Mouse (Mus musculus) retina, postnatal 7 days (tissue): ENCODE data around the gene Phtf1.

Experiments used
- DNase-seq: peaks from one replicate; pipeline ENCODE4 v3.0.0-alpha.2; 2012; ENCODE audit warnings: low read depth, low spot score

Phtf1 gene

DNA sequence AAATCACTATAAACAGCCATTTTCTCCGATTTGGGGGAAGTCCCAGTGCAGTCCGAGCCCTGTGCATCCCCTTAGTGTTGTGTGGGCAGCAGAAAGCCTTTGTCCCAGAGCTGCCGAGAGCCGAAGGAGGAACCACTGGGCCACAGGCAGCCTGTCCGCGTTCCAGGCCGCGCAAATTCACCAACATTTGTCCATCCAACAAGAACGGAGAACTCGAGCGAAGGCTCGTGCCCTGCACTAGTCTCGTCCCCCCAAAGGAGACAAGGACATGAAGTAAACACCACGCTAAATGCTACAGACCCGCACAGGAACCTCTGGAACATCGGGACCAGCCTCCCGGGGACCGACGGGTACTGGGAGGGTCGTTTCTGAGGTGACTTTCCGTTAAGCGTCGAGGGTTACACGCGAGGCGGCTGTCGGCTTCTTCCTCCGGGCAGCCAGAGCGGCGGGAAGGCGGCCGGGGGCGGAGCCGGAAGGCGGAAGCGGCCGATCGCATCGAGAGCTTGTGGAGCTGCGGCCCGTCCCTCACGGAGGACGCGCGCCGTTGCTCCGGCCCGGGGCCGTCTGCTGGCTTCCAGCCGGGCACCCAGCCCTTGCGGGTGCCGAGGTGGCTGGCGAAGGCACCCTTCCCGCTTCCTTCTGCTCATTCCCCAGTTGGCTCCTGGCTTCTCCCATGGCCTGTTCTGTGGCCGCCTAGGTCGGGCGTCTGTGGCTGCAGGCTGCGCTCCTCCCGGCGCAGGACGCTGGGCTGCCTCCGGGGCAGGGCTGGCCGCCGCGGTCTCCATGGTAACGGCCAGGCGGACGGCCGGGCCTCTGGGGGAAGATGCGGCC, at the start of gene Phtf1:
TSS of gene Phtf1 (plus strand) at position 250 of the 831 bp plus-strand sequence.
- peak; percentile 68 for DNase-seq

DNA sequence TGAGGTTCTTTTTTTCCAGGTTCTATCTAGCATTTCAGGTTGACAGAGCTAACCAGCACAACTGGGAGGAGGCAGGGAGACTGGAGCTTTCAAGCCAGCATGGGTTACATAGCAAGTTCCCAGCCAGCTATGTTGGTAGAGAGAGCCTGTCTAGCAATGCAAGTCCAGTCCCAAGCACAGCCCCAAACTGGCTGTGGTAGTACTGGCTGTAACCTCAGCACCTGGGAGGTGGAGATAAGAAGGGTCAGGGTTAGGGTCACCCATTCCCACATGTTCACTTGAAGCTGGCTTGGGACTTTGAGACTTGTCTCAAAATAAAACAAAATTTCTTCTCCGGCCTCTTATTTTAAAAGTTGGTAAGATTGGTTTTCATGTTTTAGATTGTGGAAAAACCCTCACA, 47.8 kb upstream of the Phtf1 start:
- DNase-seq: no peak

DNA sequence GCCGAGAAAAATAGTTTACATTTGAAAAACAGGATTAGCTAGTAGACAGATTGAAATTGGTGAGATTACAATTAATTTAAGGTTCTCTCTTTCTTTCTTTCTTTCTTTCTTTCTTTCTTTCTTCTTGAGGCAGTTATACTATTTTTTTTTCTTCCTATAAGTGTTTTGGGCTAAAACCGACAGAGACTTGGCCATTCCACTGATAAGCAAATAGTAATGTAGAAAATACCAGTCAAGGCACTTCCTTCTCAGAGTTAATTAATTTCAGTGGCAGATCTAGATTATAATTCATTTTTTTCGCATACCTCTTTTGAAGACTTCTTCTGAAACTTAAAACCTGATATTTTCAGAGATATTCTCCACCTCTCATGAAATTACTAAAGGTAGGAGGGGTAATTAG, 42.6 kb upstream of the Phtf1 start:
- no peak for DNase-seq

DNA sequence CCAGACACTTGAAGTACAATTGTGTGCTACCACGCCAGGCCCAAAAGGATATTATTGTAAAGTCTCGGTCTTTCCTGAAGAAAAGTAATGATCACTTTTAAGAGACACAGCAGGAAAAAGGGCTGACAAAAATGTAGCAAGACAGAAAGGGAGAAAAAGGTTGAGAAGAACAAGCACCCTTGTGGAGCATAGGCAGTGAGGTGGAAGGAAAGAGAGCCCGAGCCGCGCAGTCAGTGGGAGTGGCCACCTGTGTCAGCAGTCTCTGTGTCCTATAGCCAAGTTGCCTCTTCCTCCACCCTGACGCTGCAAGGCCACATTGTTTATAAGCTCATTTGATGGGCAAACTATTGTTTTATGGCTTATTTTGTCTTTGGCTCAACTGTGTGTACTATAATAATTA, 40.4 kb upstream of the Phtf1 start:
- DNase-seq: no peak

DNA sequence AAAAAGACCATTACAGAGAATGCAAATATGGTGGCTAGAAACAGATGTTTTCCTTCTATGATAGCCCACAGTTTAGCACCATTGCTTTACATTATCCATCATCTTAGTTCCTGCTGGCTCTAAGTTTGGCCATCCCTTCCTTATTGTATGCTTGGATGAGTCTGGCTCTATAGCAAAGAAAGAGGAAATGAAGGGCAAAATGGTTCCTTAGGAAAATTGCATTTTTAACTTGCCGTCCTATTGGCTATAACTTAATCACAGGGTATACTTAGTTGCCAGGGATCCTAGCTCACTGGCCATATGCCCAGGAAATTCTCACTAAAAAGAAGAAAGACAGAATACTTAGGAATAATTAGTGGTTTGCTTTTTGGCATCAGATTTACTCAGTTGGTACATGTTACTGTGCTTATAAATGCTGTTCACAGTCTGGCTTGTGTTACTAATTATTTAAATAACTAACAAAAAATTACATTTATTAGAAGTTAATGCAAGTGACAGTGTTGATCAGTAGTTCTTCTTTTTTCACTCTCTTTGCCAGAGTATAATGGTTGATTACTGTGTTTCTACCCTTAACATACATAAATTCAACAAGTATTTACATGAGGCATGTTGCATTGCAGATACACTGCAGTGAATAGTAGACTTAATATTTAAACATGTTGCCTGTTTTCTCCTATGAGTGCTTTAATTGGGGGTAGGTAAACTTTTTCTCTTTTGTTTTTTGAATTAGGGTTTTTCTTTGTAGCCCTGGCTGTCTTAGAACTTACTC, 22.9 kb upstream of the Phtf1 start:
- no peak for DNase-seq

DNA sequence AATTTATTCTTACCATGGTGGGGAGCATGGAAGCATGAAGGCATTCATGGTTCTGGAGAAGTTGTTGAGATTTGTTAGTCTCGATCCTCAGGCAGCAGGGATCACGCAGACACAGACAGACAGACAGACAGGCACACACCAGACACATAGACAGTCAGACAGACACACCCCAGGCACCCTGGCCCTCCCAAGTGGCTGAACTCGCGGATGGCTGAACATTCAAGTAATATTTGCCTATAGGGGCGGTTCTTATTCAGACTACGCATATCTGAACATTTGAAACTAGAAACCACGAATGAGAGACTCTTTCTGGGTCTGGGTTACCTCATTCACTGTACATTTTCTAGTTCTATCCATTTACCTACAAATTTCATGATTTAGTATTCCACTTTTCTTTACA, 19.2 kb upstream of the Phtf1 start:
- no peak for DNase-seq

DNA sequence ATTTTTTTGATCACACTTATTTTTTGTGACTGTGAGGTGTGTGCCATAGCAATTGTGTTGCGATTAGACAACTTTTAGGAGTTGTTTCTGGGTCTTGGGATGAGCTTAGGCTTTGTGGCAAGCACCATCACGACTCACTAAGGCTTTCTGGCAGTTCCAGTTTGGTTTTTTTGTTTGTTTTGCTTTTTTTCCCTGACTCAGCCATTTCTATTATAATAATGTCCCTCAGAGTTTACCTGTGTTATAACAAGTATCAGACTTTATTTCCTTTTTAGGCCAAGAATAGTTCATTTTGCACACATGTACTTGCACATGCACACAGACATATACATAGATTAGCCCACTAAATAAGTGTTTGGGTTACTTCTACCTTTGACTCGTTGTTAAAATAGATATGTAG, 7.3 kb upstream of the Phtf1 start:
- no peak for DNase-seq

DNA sequence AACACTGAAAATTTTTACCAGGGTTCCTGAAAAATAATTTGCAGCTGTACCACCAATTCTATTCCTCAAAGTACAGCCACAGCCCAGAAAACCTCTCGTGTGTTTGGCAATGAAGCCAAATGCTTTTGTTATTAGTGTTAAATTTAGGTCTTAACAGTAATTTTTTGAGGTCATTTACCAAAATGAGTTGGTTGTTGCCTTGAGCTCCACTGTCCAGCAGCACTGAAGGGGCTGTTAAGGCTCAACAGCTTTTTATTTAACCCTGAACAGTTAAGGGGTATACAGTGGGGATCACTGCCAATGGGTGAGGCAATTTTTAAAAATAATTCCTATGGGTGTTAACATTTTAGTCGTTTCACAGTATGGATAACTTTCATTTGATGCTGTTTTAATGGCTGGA, 679 bp upstream of the Phtf1 start:
- DNase-seq: no peak

DNA sequence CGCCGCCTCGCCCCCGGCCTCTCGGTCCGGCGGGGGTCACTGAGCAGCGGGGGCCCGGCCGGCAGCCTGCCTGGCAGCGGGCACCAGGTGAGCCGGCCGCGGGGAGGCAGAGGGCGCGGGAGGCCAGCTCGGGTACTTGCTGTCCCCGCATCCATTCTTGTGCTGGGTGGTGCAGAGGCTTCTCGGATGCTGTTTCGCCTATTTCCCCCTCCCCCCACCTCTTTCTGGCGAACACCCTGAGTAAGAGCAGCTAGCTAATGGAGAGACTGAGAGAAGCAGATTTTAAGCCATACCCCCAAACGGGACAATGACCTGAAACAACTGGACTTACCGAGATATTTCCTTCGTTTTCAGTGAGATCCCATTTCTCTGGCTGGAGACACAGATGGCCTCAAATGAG, 791 bp downstream of the Phtf1 start:
- peak; percentile 5 for DNase-seq

DNA sequence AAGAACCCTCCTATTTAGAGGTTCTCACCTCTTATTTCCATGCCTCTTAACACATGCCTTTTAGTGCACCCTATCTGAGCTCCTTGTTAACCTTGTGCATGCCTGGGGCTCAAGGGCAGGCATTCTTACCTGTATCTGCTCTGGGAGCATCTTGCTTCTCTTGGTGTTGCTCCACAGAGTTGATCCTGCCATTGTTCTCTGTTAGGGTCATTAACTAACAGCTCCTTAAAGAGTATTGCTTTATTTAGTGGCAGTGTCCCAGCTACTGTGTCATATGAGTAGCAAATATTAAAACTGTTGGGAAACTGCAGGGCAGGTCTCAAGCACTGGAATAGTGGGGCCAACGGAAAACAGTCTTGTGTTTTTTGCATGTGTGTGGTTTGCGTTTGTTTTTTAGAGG, 3.2 kb downstream of the Phtf1 start:
- no peak for DNase-seq

DNA sequence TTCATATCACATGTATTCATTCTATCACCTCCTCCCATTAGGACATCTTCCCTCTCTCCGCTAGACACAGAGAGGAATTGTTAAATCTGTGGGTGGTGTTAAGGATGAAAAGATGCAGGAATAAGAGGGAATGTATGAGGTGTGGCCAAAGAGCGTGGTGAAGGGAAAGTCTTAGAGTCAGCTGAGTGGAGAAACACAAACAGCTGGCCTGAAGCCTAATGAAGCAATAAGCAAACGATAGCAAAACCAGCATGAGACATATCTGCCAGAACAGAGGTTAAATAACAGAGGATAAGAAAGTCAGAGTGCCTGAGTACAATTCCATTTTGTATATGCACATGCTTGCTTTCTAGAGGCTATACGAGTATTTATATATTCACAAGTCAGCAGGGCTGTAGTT, 16.6 kb downstream of the Phtf1 start:
- no peak for DNase-seq

DNA sequence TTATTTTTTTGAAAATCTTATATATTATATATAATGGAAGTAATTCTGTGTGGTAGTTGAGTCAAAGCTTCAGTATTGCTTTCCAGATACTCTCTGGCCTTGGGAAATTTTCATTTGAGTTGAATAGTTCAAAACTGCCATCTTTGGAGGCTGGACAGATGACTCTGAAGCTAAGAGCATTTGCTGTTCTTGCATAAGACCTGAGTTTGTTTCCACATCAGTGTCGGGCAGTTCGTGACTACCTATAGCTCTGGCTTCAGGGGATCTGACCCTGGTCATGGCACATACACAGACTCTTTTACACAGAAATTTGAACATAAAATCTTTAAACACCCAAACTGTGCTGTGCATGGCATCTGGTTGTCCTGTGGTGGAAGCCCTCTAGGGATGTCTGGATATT, 17.3 kb downstream of the Phtf1 start:
- no peak for DNase-seq

DNA sequence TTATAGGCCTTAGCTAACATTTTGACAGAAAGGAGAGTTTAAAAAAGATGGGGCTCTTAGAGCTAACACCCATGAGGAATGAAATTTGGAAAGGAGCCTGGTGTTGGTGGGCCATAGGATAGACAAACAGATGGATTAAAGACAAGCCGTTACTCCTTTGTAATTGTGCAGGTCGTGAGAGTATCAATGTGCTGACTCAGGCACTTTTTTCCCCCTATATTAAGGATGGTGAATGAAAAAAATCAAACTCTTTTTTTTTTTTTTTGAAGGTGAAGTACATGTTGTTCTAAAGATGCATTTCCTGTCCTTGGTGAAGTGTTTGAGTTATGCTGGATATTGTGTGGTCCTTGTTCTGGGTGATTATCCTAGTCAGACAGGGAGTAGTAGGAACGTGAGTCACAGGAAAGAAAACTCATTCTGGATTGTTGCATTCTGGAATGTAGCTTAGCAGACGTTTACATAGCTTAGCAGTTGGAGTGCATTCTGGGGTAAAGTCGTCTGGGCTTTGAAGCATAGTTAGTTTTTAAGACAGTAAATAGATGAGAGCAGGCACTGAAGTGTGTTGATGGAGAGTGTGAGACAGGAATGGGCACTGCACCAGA, 20.0 kb downstream of the Phtf1 start:
- no peak for DNase-seq

DNA sequence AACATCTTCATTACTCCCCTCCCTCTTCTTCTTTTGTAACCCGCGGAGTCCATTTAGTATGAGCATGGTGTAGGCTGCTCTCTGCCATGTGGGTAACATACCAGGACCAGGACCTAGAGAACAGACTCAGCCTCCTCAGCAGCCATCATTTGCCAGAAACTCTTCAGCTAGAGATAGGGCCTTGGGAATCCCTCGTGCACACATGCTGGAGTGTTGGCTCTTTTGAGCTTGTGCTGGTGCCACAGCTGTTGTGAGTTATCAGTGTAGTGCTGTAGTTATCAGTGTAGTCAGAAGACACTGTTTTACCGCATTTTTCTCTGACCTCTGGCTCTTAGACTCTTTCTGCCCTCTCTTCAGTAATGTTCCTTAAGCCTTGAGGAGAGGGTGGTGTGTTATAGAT, 21.4 kb downstream of the Phtf1 start:
- no peak for DNase-seq

DNA sequence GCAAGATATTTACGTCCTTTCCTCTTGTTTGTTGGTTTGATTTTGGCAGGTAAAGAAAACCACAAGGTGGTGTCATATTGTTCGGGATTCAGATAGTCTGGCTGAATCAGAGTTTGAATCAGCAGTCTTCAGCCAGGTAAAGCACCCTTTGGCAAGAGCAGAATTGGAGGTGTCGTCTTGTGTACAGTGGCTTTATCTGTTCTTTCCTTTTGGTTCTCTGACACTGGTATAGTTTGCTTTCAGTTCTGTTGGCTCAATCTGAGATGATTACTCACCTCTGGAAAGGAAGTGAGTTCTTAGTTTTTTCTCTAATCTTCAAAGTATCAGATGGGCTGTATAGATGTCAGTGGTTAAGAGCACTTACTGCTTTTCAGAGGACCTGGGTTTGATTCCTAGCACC, 23.4 kb downstream of the Phtf1 start:
- DNase-seq: no peak

DNA sequence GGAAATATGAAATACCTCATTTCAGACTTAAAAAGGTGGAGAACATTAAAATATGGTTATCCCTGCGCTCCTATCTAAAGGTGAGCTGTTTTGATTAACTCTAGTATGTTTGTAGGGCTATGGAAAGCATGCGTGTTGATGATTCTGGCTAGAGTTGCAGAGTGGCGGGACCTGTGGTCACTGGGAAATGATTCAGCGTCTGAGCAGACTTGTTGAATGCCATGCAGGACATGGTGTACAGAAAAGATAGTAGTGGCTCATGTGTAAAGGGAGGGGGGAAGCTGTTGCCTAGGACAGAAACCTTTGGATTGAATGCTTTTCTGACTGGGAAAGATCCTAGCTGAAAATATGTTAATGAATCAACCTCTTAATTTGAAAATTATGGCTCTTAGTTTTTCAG, 30.8 kb downstream of the Phtf1 start:
- DNase-seq: no peak

DNA sequence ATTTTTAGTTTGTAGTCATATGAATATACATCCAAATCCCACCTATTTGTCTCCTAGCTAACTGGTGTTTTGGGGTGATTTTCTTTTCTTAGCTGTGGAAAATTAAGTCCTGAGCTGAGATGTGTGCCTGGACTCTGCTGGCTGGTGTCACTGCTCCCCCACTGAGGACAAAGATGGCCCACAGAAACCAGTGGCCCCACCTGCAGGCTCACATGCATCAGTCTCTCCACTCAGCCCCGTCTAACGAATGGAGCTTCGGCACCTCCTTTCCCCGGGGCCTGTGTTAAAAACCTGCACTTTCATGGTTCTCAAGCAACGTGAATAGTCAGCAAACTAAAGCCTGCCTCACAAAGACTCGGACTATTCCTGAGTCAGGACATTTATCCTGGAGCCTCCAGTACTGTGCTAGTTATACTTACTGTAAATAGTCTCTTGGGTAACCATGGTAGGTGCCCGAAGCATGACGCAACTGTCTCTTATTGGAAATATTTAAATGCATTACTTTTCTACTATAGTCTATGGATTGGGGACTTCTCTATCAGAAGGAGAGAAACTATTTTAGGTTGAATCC, 39.1 kb downstream of the Phtf1 start:
- DNase-seq: no peak

DNA sequence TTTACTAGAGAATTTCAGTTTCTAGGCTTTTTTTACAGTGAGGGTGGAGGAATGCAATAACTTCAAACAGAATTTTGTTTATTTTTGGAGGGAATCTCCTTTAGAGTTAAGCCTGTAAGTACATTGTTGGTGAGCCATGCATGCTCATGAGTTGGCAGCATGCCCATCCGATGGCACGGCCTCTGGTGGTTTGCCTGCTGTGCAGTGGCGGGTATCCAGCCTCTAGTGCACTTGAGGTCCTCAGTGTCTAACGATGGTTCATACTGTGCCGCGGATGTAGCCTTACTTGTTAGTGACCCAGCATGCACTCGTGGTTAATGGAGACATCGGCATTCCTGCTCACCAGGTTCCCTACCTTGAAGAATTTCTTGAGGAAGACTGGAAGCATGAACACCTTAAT, 39.6 kb downstream of the Phtf1 start:
- DNase-seq: no peak

DNA sequence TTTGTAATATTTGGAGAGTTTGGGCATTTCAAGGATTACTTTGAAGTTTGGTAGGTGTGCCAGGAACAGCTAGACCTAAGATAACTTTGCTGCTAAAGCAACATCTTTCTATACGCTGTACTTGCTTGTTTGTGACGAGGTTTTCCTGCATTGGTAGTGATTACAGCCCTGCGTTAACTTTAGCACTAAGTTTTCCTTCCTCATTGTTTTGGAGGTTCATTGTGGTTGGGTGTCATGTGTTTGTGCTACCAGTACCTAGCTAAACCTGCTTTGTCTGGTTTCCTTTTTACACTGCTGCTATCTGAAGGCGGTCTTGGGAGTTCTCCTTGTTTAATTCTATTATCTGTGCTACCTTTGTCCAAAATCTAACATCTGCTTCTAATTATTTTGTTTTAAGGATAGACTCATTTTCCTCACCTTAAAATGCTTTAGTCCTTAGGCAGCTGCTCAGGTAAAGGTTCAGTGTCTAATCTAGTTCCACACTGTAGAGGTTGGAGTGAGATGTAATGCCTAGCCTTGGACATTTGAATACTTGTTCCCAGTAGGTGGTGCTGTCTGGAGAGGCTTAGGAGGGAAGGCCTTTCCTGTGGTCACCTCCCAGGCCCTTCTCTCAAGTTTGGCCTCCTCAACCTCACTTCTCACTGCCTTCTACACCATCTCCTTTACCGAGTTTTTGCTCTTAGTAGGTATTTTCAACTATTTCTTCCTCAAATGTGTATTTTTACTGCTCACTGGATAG, 42.2 kb downstream of the Phtf1 start:
- no peak for DNase-seq

DNA sequence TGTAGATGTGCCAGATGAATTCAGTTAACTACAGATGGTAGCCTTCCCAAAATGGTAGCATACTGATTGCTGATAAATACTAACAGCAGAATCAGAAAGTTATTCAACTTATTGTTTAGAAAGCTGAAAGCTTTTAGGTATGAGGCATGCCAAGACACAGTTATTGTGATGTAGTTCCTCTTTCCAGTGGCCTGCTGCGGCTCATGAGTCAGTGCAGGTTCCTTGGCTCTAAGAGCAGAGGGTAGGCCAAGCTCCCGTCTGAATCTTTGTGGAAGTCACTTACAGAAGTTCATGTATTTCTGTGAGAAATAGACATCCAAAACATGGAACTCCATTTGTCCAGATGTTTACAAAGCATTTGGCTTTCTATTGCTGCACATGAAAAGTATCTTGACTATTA, 44.1 kb downstream of the Phtf1 start:
- no peak for DNase-seq

DNA sequence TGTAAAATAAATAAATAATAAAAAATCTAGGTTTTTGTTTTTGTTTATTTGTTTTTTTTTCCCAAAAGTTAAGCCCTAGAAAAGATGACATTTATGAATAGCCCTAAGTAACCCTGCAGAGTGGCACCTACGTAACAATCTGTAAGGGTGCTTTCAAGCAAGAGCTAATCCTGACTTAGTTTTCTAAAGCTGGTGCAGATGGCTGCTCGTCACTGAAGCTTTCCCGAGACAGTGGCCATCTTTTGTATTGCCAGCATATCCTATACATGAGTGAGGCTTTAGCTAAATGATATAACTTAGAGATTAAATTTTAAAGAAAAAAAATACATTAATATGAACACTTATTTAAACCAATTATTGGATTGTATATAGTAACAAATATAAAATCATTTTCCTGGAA, 50.0 kb downstream of the Phtf1 start:
- DNase-seq: peak; percentile 42

DNA sequence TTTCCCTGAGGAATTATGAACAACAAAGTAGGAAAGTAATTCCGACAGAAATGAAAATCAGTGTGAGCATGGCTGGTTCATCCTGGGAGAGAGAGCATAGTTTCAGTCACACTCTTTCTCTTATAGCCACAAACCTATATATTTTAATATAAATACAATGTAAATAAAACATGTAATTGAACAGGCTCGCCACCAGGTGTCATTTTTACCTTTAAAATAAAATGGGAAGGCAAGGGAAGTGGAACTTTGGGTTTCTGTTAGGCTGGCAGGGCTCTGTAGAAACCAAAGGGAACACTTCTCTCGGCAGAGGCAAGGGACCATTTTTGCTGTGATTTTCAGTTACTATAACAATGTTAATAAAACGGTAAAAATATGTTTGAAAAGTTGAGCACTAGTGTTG, 51.5 kb downstream of the Phtf1 start:
- no peak for DNase-seq
